Mouse (Mus musculus): ENCODE data around the gene Notum. TPM values are rescaled to one million over a fixed set of nuclear protein-coding genes. Genes with fewer than 3 reads are reported as not detected.

The Notum gene
- polyA plus RNA-seq, 1 experiment from 2014 or later = 8.8 TPM

DNA sequence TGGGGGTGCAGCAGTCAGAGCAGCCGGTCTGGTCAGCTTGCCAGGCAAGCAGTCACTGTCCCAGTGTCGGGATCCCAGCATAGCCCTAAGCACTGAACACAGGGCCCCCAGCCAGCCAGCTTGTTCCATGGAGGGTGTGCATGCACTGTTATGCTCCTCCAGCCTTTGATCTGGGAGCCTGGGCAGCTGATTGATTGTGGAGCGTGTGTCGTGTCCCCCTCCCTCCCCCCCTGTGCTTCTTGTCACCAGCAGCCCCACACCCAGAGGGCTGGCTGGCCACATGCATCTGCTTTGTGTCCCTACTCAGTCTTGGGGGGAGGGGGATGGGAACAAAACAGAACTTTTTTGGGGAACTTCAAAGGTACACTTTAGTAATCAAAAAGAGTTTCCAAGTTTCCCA is 34.2 kb upstream of the Notum start:
- H3K27me3 ChIP-seq = no peaks in the 10 kb centered on the region
- H3K27ac ChIP-seq = peak overlapping the region; percentile 87
- H3K36me3 ChIP-seq = peaks cover 69% of the 10 kb centered on the region
- 10% methylated on average over 4 of the region's 4 CpGs for WGBS
- peak; percentile 41; the same call in 1 of the 2 replicates for ATAC-seq (ENCODE audit: insufficient number of reproducible peaks, insufficient read depth, low FRiP score, low TSS enrichment, low read depth)
- H3K4me2 ChIP-seq = 0 out of 2 replicates have a peak overlapping the region, but pooled peaks have one; percentile 11
- H3K9ac ChIP-seq (replicated peaks) = no peak overlapping the region
- peaks cover 37% of the 10 kb centered on the region for H3K4me1 ChIP-seq (replicated peaks)
- H3K9me3 ChIP-seq = 0 out of 2 replicates have a peak, but pooled peaks cover 4% of the 10 kb centered on the region
- H3K4me3 ChIP-seq (replicated peaks) = no peak overlapping the region

DNA sequence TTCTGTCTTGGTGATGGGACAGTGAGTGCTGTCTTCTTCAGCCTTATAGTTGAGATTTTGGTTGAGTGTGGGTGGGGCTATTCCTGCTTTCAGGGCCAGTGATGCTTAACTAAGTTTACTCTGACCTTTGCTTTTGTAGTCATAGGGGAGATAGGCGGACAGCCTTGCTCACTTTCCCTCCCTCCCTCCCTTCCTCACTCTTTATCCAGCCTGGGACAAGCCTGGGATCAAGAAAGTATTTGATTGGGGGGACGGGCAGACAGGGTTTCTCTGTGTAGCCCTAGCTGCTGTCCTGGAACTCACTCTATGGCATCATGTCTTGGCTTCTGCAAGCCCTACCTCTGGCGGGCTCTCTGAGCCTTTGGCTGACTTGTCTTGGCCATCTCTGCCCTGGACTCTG is 32.5 kb upstream of the Notum start:
- Histone ChIP-seq H3K36me3 (peaks cover 73% of the 10 kb centered on the region), H3K9me3 (0 out of 2 replicates have a peak, but pooled peaks cover 4% of the 10 kb centered on the region), H3K27ac (no peak overlapping the region), H3K4me1 (replicated peaks) (peaks cover 37% of the 10 kb centered on the region), H3K27me3 (no peaks in the 10 kb centered on the region), H3K4me3 (replicated peaks) (no peak overlapping the region), H3K9ac (replicated peaks) (no peak overlapping the region), H3K4me2 (no peak overlapping the region)
- no peak for ATAC-seq (ENCODE audit: insufficient number of reproducible peaks, insufficient read depth, low FRiP score, low TSS enrichment, low read depth)
- WGBS = 83% methylated on average over 3 of the region's 3 CpGs

DNA sequence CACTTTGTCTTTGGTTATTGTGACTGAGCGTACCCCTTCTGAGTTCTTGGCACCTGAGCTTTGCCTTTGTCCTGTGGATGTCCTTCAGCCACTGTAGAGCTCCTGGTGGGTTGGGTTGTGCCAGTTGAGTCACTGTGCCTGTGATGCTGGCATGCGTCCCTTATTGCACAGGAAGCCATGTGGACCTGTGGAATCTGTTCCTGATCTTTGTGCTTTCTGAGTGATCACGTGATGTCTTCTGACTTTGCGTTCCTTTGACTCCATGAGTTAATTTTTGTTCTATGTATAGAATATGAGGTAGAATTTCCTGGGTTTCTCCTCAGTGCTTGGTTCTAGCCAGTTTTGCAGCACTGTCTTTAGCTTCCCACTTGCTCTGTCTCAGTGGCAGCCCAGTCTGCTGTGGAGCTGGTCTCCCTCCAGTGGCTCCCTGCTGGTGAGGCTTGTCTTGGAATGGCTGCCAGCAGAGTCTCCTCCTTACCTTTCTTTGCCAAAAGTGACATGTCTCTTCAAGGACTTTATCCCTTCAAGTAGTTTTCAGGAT is 31.6 kb upstream of the Notum start:
- ATAC-seq (ENCODE audit: insufficient number of reproducible peaks, insufficient read depth, low FRiP score, low TSS enrichment, low read depth) = no peak
- H3K27ac ChIP-seq = no peak overlapping the region
- WGBS = 91% methylated on average over 4 of the region's 4 CpGs
- 0 out of 2 replicates have a peak, but pooled peaks cover 4% of the 10 kb centered on the region for H3K9me3 ChIP-seq
- H3K4me3 ChIP-seq (replicated peaks) = no peak overlapping the region
- no peak overlapping the region for H3K9ac ChIP-seq (replicated peaks)
- H3K4me2 ChIP-seq = no peak overlapping the region
- no peaks in the 10 kb centered on the region for H3K27me3 ChIP-seq
- H3K4me1 ChIP-seq (replicated peaks) = peaks cover 29% of the 10 kb centered on the region
- peaks cover 81% of the 10 kb centered on the region for H3K36me3 ChIP-seq

DNA sequence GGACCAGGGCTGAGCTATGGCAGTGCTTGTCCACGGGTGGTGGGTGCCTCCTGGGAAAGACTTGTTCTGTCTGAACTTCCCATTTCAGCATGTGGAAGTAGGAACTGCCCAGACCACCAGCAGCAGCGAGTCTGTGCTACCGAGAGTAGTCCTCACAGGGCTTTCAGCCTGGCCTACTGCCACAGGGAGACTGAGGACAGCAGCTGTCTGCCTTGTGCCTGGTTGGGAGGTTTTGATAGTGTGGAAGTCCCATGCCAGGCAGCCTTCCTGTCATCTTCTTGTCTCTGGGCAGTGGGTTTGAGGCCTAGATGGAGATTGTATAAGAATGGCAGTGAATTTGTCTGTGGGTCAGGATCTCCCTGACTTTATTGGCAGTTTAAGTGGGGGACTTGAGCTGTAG is 28.4 kb upstream of the Notum start:
- H3K4me3 ChIP-seq (replicated peaks) = no peak overlapping the region
- H3K36me3 ChIP-seq = peaks cover 83% of the 10 kb centered on the region
- H3K4me1 ChIP-seq (replicated peaks) = peaks cover 12% of the 10 kb centered on the region
- H3K4me2 ChIP-seq = no peak overlapping the region
- no peak overlapping the region for H3K9ac ChIP-seq (replicated peaks)
- H3K9me3 ChIP-seq = no peaks in the 10 kb centered on the region
- H3K27ac ChIP-seq = no peak overlapping the region
- no peak for ATAC-seq (ENCODE audit: insufficient number of reproducible peaks, insufficient read depth, low FRiP score, low TSS enrichment, low read depth)
- H3K27me3 ChIP-seq = no peaks in the 10 kb centered on the region
- 79% methylated on average over 3 of the region's 3 CpGs for WGBS

DNA sequence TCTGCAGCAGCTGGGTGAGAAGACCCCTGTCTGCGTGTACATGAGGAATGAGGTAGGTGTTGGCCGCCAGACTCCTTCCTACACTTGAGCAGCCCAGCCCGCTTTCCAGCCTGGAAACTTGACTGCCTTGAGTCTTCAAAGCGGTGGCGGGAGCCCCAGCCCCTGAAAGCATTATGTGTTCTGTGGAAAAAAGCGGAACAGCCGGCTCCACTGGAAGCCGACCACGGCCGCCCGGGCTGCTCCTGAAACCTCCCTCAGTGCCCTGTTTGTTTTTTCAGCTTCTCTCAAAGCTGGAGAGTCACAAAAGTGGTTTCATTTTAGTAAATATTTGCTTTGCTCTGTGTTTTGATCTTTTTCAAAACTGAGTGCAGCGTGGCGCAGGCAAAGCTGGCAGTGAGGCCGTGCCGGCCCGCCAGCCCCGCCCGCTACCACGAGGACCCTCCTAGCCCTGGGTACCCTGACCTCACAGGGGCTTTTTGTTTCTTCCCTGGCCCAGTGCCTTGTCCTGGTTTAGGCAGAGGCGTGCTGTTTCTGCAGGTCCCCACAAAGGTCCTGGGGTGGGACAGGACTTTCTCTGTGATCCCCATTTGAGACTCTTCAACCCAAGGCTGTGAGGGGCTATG is 25.8 kb upstream of the Notum start:
- 82% methylated on average over 20 of the region's 20 CpGs for WGBS
- no peak overlapping the region for H3K4me3 ChIP-seq (replicated peaks)
- no peaks in the 10 kb centered on the region for H3K9me3 ChIP-seq
- no peak for ATAC-seq (ENCODE audit: insufficient number of reproducible peaks, insufficient read depth, low FRiP score, low TSS enrichment, low read depth)
- peaks cover 16% of the 10 kb centered on the region; the same call in 1 of the 2 replicates for H3K4me1 ChIP-seq (replicated peaks)
- H3K27me3 ChIP-seq = no peaks in the 10 kb centered on the region
- H3K4me2 ChIP-seq = no peak overlapping the region
- H3K27ac ChIP-seq = peak overlapping the region; percentile 76
- H3K36me3 ChIP-seq = peaks cover 82% of the 10 kb centered on the region
- 0 out of 2 replicates have a peak overlapping the region, but pooled peaks have one; percentile 12 for H3K9ac ChIP-seq (replicated peaks)

DNA sequence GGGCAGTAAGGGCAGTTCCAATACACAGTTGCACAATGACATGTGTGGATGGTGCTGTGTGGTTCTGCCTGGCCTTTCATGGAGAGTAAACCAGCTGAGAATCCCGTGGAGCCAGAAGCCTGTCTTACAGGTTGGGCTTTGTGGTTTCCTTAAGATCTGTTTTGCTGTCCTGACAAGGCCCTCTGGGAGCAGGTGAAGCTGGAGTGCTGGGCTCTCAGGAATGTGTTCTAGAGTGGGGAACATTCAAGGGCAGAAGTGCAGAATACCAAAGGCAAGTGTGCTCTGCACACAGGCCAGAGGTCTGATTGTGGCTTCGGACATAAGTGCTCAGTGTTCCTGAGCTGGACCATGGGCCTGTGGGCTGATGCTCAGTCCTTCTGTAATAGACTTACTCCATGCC is 23.7 kb upstream of the Notum start:
- Histone ChIP-seq H3K36me3 (peaks cover 84% of the 10 kb centered on the region), H3K27ac (no peak overlapping the region), H3K27me3 (no peaks in the 10 kb centered on the region), H3K4me2 (no peak overlapping the region), H3K4me3 (replicated peaks) (no peak overlapping the region), H3K9ac (replicated peaks) (no peak overlapping the region), H3K9me3 (no peaks in the 10 kb centered on the region), H3K4me1 (replicated peaks) (peaks cover 16% of the 10 kb centered on the region; the same call in 1 of the 2 replicates)
- 84% methylated on average over 2 of the region's 2 CpGs for WGBS
- ATAC-seq (ENCODE audit: insufficient number of reproducible peaks, insufficient read depth, low FRiP score, low TSS enrichment, low read depth) = no peak

DNA sequence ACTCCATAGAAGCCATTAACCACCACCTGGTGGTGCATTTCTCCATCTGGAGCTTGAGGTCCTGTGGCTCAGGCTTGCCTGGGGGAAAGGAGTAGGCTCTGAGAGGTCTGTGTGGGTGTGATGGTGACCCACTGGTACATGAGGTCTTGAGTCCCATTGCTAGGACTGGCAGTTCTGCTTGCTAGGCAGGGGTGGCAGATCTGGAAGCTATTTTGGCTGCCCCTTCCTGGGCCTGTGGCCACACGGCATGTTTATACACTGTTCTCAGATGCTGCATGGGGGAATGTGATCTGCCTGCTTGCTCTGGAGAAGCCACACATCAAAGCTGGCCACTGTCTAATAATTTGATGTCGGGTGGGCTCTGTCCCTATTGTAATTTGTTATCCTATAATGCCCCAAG is 23.1 kb upstream of the Notum start:
- Histone ChIP-seq H3K27ac (no peak overlapping the region), H3K4me2 (no peak overlapping the region), H3K4me3 (replicated peaks) (no peak overlapping the region), H3K27me3 (no peaks in the 10 kb centered on the region), H3K36me3 (peaks cover 84% of the 10 kb centered on the region), H3K9me3 (no peaks in the 10 kb centered on the region), H3K4me1 (replicated peaks) (peaks cover 16% of the 10 kb centered on the region; the same call in 1 of the 2 replicates), H3K9ac (replicated peaks) (no peak overlapping the region)
- 83% methylated on average over 2 of the region's 2 CpGs for WGBS
- ATAC-seq (ENCODE audit: insufficient number of reproducible peaks, insufficient read depth, low FRiP score, low TSS enrichment, low read depth) = no peak

DNA sequence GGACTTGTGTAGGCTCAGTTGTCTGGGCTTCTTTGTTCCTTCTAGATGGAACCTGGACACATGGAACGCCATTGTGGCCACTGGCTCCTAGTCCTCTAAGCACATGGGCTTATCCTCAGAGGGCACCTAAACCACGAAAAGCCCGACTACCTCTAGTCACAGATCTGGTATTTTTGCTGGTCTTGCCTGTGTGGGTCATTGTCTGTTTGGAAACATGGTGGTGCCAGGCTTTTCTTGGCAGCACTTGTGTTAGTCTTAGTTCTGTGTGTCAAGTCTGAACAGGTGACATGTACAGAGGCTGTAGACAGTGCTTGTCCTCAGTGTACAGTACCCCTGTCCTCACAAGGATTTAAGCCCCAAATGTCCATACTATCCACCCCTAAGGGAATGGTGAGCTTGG is 22.6 kb upstream of the Notum start:
- Histone ChIP-seq H3K27me3 (no peaks in the 10 kb centered on the region), H3K4me1 (replicated peaks) (peaks cover 16% of the 10 kb centered on the region; the same call in 1 of the 2 replicates), H3K27ac (no peak overlapping the region), H3K4me2 (no peak overlapping the region), H3K9me3 (no peaks in the 10 kb centered on the region), H3K36me3 (peaks cover 84% of the 10 kb centered on the region), H3K9ac (replicated peaks) (no peak overlapping the region), H3K4me3 (replicated peaks) (no peak overlapping the region)
- no peak for ATAC-seq (ENCODE audit: insufficient number of reproducible peaks, insufficient read depth, low FRiP score, low TSS enrichment, low read depth)
- 94% methylated on average over 3 of the region's 3 CpGs for WGBS

DNA sequence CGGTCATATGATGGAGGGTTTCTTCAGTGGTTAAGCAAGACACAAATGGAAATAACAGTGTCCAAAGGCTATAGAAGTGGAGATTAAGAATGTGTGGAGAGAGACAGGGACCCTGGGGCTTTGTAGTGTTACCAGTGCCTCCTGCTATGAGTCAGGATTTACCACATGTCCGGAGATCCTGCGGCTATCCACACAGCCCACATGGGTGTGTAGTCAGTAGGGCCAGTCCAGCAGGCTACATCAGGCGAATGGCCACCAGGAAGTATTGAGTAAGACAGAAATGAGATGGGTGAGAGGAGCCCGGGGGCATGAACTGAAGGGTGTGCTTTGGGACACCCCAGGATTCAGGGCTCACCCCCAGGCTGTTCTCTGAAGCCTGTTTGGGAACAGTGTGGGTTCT is 21.7 kb upstream of the Notum start:
- H3K36me3 ChIP-seq = peaks cover 84% of the 10 kb centered on the region
- H3K9ac ChIP-seq (replicated peaks) = no peak overlapping the region
- H3K4me3 ChIP-seq (replicated peaks) = no peak overlapping the region
- no peak for ATAC-seq (ENCODE audit: insufficient number of reproducible peaks, insufficient read depth, low FRiP score, low TSS enrichment, low read depth)
- no peaks in the 10 kb centered on the region for H3K27me3 ChIP-seq
- no peak overlapping the region for H3K27ac ChIP-seq
- H3K4me2 ChIP-seq = no peak overlapping the region
- WGBS = 93% methylated on average over 5 of the region's 5 CpGs
- peaks cover 16% of the 10 kb centered on the region; the same call in 1 of the 2 replicates for H3K4me1 ChIP-seq (replicated peaks)
- no peaks in the 10 kb centered on the region for H3K9me3 ChIP-seq

DNA sequence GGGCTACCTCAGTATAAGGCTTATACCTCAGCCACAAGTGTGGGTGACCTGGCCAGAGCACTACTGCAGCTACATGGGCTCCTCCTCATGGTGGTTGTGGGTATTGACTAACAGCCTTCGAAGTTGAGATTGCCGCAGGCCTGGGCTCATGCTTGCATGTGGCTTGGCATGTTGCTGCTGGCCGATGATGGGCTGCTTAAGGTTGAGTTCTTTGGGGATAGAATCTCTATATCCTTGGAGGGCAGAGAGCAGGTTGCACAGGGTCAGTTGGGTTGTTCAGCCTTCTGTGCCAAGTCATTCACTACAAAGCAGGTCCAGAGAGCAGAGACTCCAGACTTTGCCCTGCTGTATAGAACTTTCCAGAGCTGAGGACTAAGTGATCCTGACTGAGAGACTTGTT is 18.9 kb upstream of the Notum start:
- H3K9ac ChIP-seq (replicated peaks) = no peak overlapping the region
- H3K4me2 ChIP-seq = no peak overlapping the region

DNA sequence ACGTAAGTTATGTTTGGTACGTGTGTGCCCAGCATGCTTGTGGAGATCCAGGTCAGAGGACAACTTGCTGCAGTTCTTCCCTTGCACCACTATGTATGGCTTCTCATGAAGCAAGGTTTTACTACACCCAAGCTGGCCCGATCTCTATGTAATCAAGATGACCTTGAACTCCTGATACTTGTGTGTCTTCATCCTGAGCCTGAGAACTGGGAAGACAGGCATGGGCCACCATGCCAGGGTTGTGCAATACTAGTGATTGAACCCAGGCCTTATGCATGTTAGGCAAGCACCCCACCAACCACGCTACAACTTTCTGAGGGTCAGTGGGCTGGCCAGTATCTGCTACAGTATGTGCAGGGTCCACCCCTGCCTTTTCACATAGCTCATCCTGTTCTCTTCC is 16.0 kb upstream of the Notum start:
- Histone ChIP-seq H3K4me1 (replicated peaks) (peaks cover 19% of the 10 kb centered on the region), H3K9ac (replicated peaks) (no peak overlapping the region), H3K27me3 (no peaks in the 10 kb centered on the region), H3K4me2 (no peak overlapping the region), H3K27ac (no peak overlapping the region), H3K36me3 (peaks cover 57% of the 10 kb centered on the region), H3K9me3 (no peaks in the 10 kb centered on the region), H3K4me3 (replicated peaks) (no peak overlapping the region)
- ATAC-seq (ENCODE audit: insufficient number of reproducible peaks, insufficient read depth, low FRiP score, low TSS enrichment, low read depth) = no peak
- 92% methylated on average over 4 of the region's 4 CpGs for WGBS

More for the DNA sequence above, 18.9 kb upstream of the Notum start:
- no peaks in the 10 kb centered on the region for H3K9me3 ChIP-seq
- peaks cover 16% of the 10 kb centered on the region; the same call in 1 of the 2 replicates for H3K4me1 ChIP-seq (replicated peaks)
- H3K27me3 ChIP-seq = no peaks in the 10 kb centered on the region
- no peak overlapping the region for H3K27ac ChIP-seq
- no peak overlapping the region for H3K4me3 ChIP-seq (replicated peaks)
- WGBS = 81% methylated on average over 3 of the region's 3 CpGs
- H3K36me3 ChIP-seq = peaks cover 84% of the 10 kb centered on the region
- ATAC-seq (ENCODE audit: insufficient number of reproducible peaks, insufficient read depth, low FRiP score, low TSS enrichment, low read depth) = no peak

Data from limb, embryonic 12.5 days (tissue).